Mouse (Mus musculus) ES-E14 (cell line): ENCODE results near the gene C4bp. TPM values are rescaled to one million over a fixed set of nuclear protein-coding genes. Genes with fewer than 3 reads are reported as not detected.
"Not testable (repeated sequence)": the region's sequence is repeated elsewhere in the genome, so short reads cannot be mapped to it uniquely, and the experiment has no call there.

Experiments
- DNase-seq: peaks from one replicate; pipeline ENCODE4 v3.0.0-alpha.2; 2013; ENCODE audit warnings: low read depth, low spot score
- H3K27ac ChIP-seq: 2 replicates; pipeline ENCODE4 v1.5.1; 2012; ENCODE audit warnings: low read depth, mild to moderate bottlenecking, low read length, moderate library complexity, mixed read lengths; ENCODE audit not compliant: poor library complexity, insufficient read depth, severe bottlenecking
- H3K36me3 ChIP-seq: 2 replicates; pipeline ENCODE4 v1.6.1; 2012; ENCODE audit warnings: mild to moderate bottlenecking, low read length, moderate library complexity, mixed read lengths; ENCODE audit not compliant: control insufficient read depth, poor library complexity, insufficient read depth, severe bottlenecking
- H3K4me1 ChIP-seq, 2 experiments: fragments of 150-350 bp in 1 of 2; sonication (generic) in 1 of 2; 2 replicates each; pipeline ENCODE4 v1.6.1; 2012; ENCODE audit warnings: low read length in 2 of 2, mild to moderate bottlenecking in 1 of 2, mixed read lengths in 1 of 2; ENCODE audit not compliant: control insufficient read depth in 2 of 2, insufficient read depth in 2 of 2, poor library complexity in 1 of 2
- H3K4me3 ChIP-seq, 2 experiments: fragments of 150-350 bp in 1 of 2; sonication (generic) in 1 of 2; 2 replicates each; pipeline ENCODE4 v1.5.1; 2012; ENCODE audit warnings: low read length in 2 of 2, low read depth in 1 of 2, mild to moderate bottlenecking in 1 of 2, mixed read lengths in 1 of 2; ENCODE audit not compliant: insufficient read depth in 1 of 2, poor library complexity in 1 of 2, severe bottlenecking in 1 of 2
- H3K9ac ChIP-seq: 2 replicates; pipeline ENCODE4 v1.6.1; 2012; ENCODE audit warnings: low read depth, mild to moderate bottlenecking, low read length, mixed read lengths; ENCODE audit not compliant: poor library complexity, insufficient read depth, severe bottlenecking
- H3K9me3 ChIP-seq: fragments of 150-350 bp; sonication (generic); 2 replicates; pipeline ENCODE4 v1.6.1; 2012; ENCODE audit warnings: low read depth, mild to moderate bottlenecking, low read length; ENCODE audit not compliant: control insufficient read depth, insufficient read depth
- CHD2 ChIP-seq: IDR thresholded peaks from 2 replicates; pipeline ENCODE4 v1.6.1; 2014; ENCODE audit warnings: mild to moderate bottlenecking, low read depth, low read length, inconsistent platforms
- HCFC1 ChIP-seq: IDR thresholded peaks from 2 replicates; pipeline ENCODE4 v1.6.1; 2012; ENCODE audit warnings: low read length, inconsistent platforms, borderline replicate concordance; ENCODE audit not compliant: insufficient read depth
- MAFK ChIP-seq: IDR thresholded peaks from 2 replicates; pipeline ENCODE4 v1.6.1; 2014; ENCODE audit warnings: mild to moderate bottlenecking, low read depth, low read length, inconsistent platforms; ENCODE audit not compliant: insufficient read depth
- ZC3H11A ChIP-seq: IDR thresholded peaks from 2 replicates; pipeline ENCODE4 v1.6.1; 2012; ENCODE audit warnings: low read depth, mild to moderate bottlenecking, inconsistent platforms, low read length, borderline replicate concordance
- ZNF384 ChIP-seq: IDR thresholded peaks from 2 replicates; pipeline ENCODE4 v1.6.1; 2012; ENCODE audit warnings: low read depth, low read length, inconsistent platforms
- in situ Hi-C, 2 experiments: fragments of 600-800 bp; cut with MboI; formaldehyde crosslinking; loops; one replicate each; pipeline ENCODE4 v1.15.1; 2025; ENCODE audit warnings: low sequenced_read_pairs in 2 of 2, inconsistent platforms in 1 of 2; ENCODE audit not compliant: unreplicated experiment in 2 of 2
- total RNA-seq: library from RNA; depleted of rRNA; stranded (reverse); fragments of 300-350 nt; gene quantifications from 2 replicates; pipeline ENCODE4 v1.2.3, GENCODE M21; 2012

Gene C4bp
- total RNA-seq, 1 experiment = not detected

DNA sequence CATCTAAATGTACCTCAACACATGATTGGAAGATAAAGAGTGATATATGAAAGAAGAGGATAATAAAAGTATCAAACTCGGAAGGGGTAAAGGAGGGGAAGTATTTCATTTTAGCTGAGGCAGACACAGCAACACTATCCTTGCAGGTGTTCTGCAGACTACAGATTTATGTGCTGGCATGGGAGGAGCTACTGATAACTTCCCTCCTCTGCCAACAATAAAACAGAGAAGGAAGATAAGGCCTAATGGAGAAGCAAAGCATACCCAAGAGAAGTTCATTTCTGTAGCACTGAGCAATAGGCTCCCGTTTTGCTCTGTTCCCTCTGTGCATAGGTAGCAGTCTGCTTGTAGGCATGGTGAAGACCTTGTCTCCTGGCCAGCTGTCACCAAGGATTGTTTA is 19.6 kb upstream of the C4bp start:
- in situ Hi-C loops = no loop called here
- Histone ChIP-seq H3K36me3 (no peaks in the 10 kb centered on the region), H3K4me3 (no peak overlapping the region), H3K9ac (no peak overlapping the region), H3K9me3 (no peaks in the 10 kb centered on the region), H3K27ac (no peak overlapping the region), H3K4me1 (no peaks in the 10 kb centered on the region)
- TF ChIP-seq ZC3H11A = no peak
- TF ChIP-seq ZNF384 = no peak
- TF ChIP-seq HCFC1 = no peak
- TF ChIP-seq MAFK = no peak
- no peak for DNase-seq

GRCm38 (mm10) chr1:130678551-130678950 is 17.1 kb upstream of the C4bp start:
- Histone ChIP-seq H3K36me3 (no peaks in the 10 kb centered on the region), H3K4me3 (no peak overlapping the region), H3K27ac (no peak overlapping the region), H3K9ac (no peak overlapping the region), H3K9me3 (no peaks in the 10 kb centered on the region), H3K4me1 (no peaks in the 10 kb centered on the region)
- TF ChIP-seq ZC3H11A (no peak), CHD2 (no peak), MAFK (no peak), ZNF384 (no peak), HCFC1 (no peak)
- in situ Hi-C loops = no loop called here
- no peak for DNase-seq

- H3K9me3 ChIP-seq, H3K9ac ChIP-seq, in situ Hi-C loops, H3K27ac ChIP-seq, H3K36me3 ChIP-seq, DNase-seq, H3K4me1 ChIP-seq, H3K4me3 ChIP-seq: not testable (repeated sequence)
Observed at GRCm38 (mm10) chr1:130663576-130663975, 2.1 kb upstream of the C4bp start.

GRCm38 (mm10) chr1:130659641-130660040 is 1.8 kb downstream of the C4bp start:
- H3K36me3 ChIP-seq, H3K9ac ChIP-seq, in situ Hi-C loops: not testable (repeated sequence)

GRCm38 (mm10) chr1:130644103-130644502 is 17.3 kb downstream of the C4bp start:
- no peaks in the 10 kb centered on the region for H3K4me1 ChIP-seq
- H3K9ac ChIP-seq = no peak overlapping the region
- H3K36me3 ChIP-seq = no peaks in the 10 kb centered on the region
- H3K27ac ChIP-seq = no peak overlapping the region
- no peaks in the 10 kb centered on the region for H3K9me3 ChIP-seq
- in situ Hi-C loops = no loop called here
- no peak overlapping the region for H3K4me3 ChIP-seq
- no peak for DNase-seq
- TF ChIP-seq ZNF384 (no peak), CHD2 (no peak), MAFK (no peak), HCFC1 (no peak), ZC3H11A (no peak)

More at GRCm38 (mm10) chr1:130659641-130660040, 1.8 kb downstream of the C4bp start:
- DNase-seq, H3K4me3 ChIP-seq, H3K27ac ChIP-seq, H3K9me3 ChIP-seq, H3K4me1 ChIP-seq: not testable (repeated sequence)
